Mouse (Mus musculus): Measurements from ENCODE around the gene Npc1l1. TPM values are rescaled to one million over a fixed set of nuclear protein-coding genes. Genes with fewer than 3 reads are reported as not detected.
A peak's percentile ranks its signal among the peaks of the same experiment; 100 is the strongest.

Gene Npc1l1
- 0.20 and 0.24 TPM in 2 replicates for polyA plus RNA-seq (2012; rRNA removed)

GRCm38 (mm10) chr11:6230012-6230411 lies at the start of gene Npc1l1:
TSS of gene Npc1l1 (minus strand) at chr11:6230143.
- no peaks in the 10 kb centered on the region for H3K4me1 ChIP-seq (replicated peaks; ENCODE audit: control insufficient read depth, insufficient read depth, low read length)
- 87% methylated on average over 7 of the region's 7 CpGs for WGBS
- H3K27ac ChIP-seq (ENCODE audit: control insufficient read depth, insufficient read depth, low read length): no peak within 1 kb of the TSS
- TF ChIP-seq POLR2A (IDR thresholded peaks at IDR 0.05; ENCODE audit: control insufficient read depth, extremely low read depth, insufficient read depth, low read length, poor library complexity) (no peak), CTCF (IDR thresholded peaks at IDR 0.05; ENCODE audit: borderline replicate concordance, control insufficient read depth, extremely low read depth, insufficient read depth, low read length, poor library complexity) (no peak)
- no peaks in the 10 kb centered on the region for H3K27me3 ChIP-seq (ENCODE audit: control insufficient read depth, insufficient read depth, low read length)
- no peak for DNase-seq
- H3K36me3 ChIP-seq (ENCODE audit: control insufficient read depth, insufficient read depth, low read length): no peaks in the 10 kb centered on the region
- H3K4me3 ChIP-seq (ENCODE audit: control insufficient read depth, insufficient read depth, low read length): no peak within 1 kb of the TSS

- no peak overlapping the region for H3K27ac ChIP-seq (ENCODE audit: control insufficient read depth, insufficient read depth, low read length)
- H3K4me1 ChIP-seq (replicated peaks; ENCODE audit: control insufficient read depth, insufficient read depth, low read length): peaks cover 11% of the 10 kb centered on the region
- TF ChIP-seq POLR2A (IDR thresholded peaks at IDR 0.05; ENCODE audit: control insufficient read depth, extremely low read depth, insufficient read depth, low read length, poor library complexity) (no peak), CTCF (IDR thresholded peaks at IDR 0.05; ENCODE audit: borderline replicate concordance, control insufficient read depth, extremely low read depth, insufficient read depth, low read length, poor library complexity) (no peak)
- DNase-seq: no peak
- H3K36me3 ChIP-seq (ENCODE audit: control insufficient read depth, insufficient read depth, low read length): no peaks in the 10 kb centered on the region
- WGBS: 91% methylated on average over 3 of the region's 3 CpGs
- no peaks in the 10 kb centered on the region for H3K27me3 ChIP-seq (ENCODE audit: control insufficient read depth, insufficient read depth, low read length)
- no peak overlapping the region for H3K4me3 ChIP-seq (ENCODE audit: control insufficient read depth, insufficient read depth, low read length)
Observed at GRCm38 (mm10) chr11:6276466-6276865, 46.5 kb upstream of the Npc1l1 start.

- TF ChIP-seq POLR2A (IDR thresholded peaks at IDR 0.05; ENCODE audit: control insufficient read depth, extremely low read depth, insufficient read depth, low read length, poor library complexity) (no peak), CTCF (IDR thresholded peaks at IDR 0.05; ENCODE audit: borderline replicate concordance, control insufficient read depth, extremely low read depth, insufficient read depth, low read length, poor library complexity) (no peak)
- Histone ChIP-seq H3K4me1 (replicated peaks; ENCODE audit: control insufficient read depth, insufficient read depth, low read length) (peaks cover 11% of the 10 kb centered on the region), H3K36me3 (ENCODE audit: control insufficient read depth, insufficient read depth, low read length) (no peaks in the 10 kb centered on the region), H3K27ac (ENCODE audit: control insufficient read depth, insufficient read depth, low read length) (no peak overlapping the region), H3K4me3 (ENCODE audit: control insufficient read depth, insufficient read depth, low read length) (peak overlapping the region; percentile 24), H3K27me3 (ENCODE audit: control insufficient read depth, insufficient read depth, low read length) (no peaks in the 10 kb centered on the region)
- WGBS: 45% methylated on average over 7 of the region's 7 CpGs
- DNase-seq: no peak
Observed at GRCm38 (mm10) chr11:6275094-6275484, 45.1 kb upstream of the Npc1l1 start.

- Histone ChIP-seq H3K36me3 (ENCODE audit: control insufficient read depth, insufficient read depth, low read length) (no peaks in the 10 kb centered on the region), H3K4me1 (replicated peaks; ENCODE audit: control insufficient read depth, insufficient read depth, low read length) (peaks cover 11% of the 10 kb centered on the region), H3K4me3 (ENCODE audit: control insufficient read depth, insufficient read depth, low read length) (peak within 1 kb of the TSS; percentile 92), H3K27me3 (ENCODE audit: control insufficient read depth, insufficient read depth, low read length) (no peaks in the 10 kb centered on the region), H3K27ac (ENCODE audit: control insufficient read depth, insufficient read depth, low read length) (peak within 1 kb of the TSS; percentile 33; the same call in 1 of the 2 replicates)
- peak; percentile 93 for TF ChIP-seq POLR2A (IDR thresholded peaks at IDR 0.05; ENCODE audit: control insufficient read depth, extremely low read depth, insufficient read depth, low read length, poor library complexity)
- peak; percentile 73; the same call in 1 of the 2 replicates for TF ChIP-seq CTCF (IDR thresholded peaks at IDR 0.05; ENCODE audit: borderline replicate concordance, control insufficient read depth, extremely low read depth, insufficient read depth, low read length, poor library complexity)
- WGBS: under 1% methylated on average over 39 of the region's 39 CpGs
- peak; percentile 98 for DNase-seq
Observed at GRCm38 (mm10) chr11:6274387-6275093, 44.6 kb upstream of the Npc1l1 start, which contains the start of gene Tmed4. TSS of gene Tmed4 (minus strand) at chr11:6274870.

- WGBS: 30% methylated on average over 11 of the region's 11 CpGs
- H3K4me3 ChIP-seq (ENCODE audit: control insufficient read depth, insufficient read depth, low read length): peak overlapping the region; percentile 92
- H3K36me3 ChIP-seq (ENCODE audit: control insufficient read depth, insufficient read depth, low read length): no peaks in the 10 kb centered on the region
- peaks cover 11% of the 10 kb centered on the region for H3K4me1 ChIP-seq (replicated peaks; ENCODE audit: control insufficient read depth, insufficient read depth, low read length)
- H3K27ac ChIP-seq (ENCODE audit: control insufficient read depth, insufficient read depth, low read length): no peak overlapping the region
- no peak for DNase-seq
- TF ChIP-seq CTCF (IDR thresholded peaks at IDR 0.05; ENCODE audit: borderline replicate concordance, control insufficient read depth, extremely low read depth, insufficient read depth, low read length, poor library complexity): no peak
- no peak for TF ChIP-seq POLR2A (IDR thresholded peaks at IDR 0.05; ENCODE audit: control insufficient read depth, extremely low read depth, insufficient read depth, low read length, poor library complexity)
- H3K27me3 ChIP-seq (ENCODE audit: control insufficient read depth, insufficient read depth, low read length): no peaks in the 10 kb centered on the region
Observed at GRCm38 (mm10) chr11:6273607-6274006, 43.7 kb upstream of the Npc1l1 start.

GRCm38 (mm10) chr11:6267320-6268254 lies 37.6 kb upstream of the Npc1l1 start, which contains the start of gene Ddx56:
TSS of gene Ddx56 (minus strand) at chr11:6267772.
- peak within 1 kb of the TSS; percentile 60 for H3K4me3 ChIP-seq (ENCODE audit: control insufficient read depth, insufficient read depth, low read length)
- peak within 1 kb of the TSS; percentile 64 for H3K27ac ChIP-seq (ENCODE audit: control insufficient read depth, insufficient read depth, low read length)
- peaks cover 11% of the 10 kb centered on the region for H3K4me1 ChIP-seq (replicated peaks; ENCODE audit: control insufficient read depth, insufficient read depth, low read length)
- no peaks in the 10 kb centered on the region for H3K27me3 ChIP-seq (ENCODE audit: control insufficient read depth, insufficient read depth, low read length)
- H3K36me3 ChIP-seq (ENCODE audit: control insufficient read depth, insufficient read depth, low read length): peaks cover 18% of the 10 kb centered on the region
- WGBS: 2% methylated on average over 50 of the region's 50 CpGs
- TF ChIP-seq POLR2A (IDR thresholded peaks at IDR 0.05; ENCODE audit: control insufficient read depth, extremely low read depth, insufficient read depth, low read length, poor library complexity): peak; percentile 59; the same call in 1 of the 2 replicates
- no peak for TF ChIP-seq CTCF (IDR thresholded peaks at IDR 0.05; ENCODE audit: borderline replicate concordance, control insufficient read depth, extremely low read depth, insufficient read depth, low read length, poor library complexity)
- DNase-seq: peak; percentile 87

Measured in thymus, adult 2 months (tissue).